23 mouse cellular contexts compared by ENCODE assay signal in genomic region chr4:40081035-40081434, GRCm38 (mm10).
"Had no signal": no experiment of that assay in that cellular context is flagged by ENCODE, and none has a peak within 500 bp of the region (broad histone marks: within the 10 kb centered on the region; RNA-seq: fewer than 3 reads in every experiment).

No protein-coding gene starts in this region.

- DNase-seq: forebrain, postnatal 0 days; gastrocnemius, postnatal 14 days; gastrocnemius, postnatal 36 days; heart, adult 18-20 months; heart, postnatal 14 days; heart, postnatal 36 days; kidney, adult 11 months; kidney, adult 9 months; kidney, postnatal 25 days; layer of hippocampus, adult 9-11 months; layer of hippocampus, postnatal 36 days; left cerebral cortex, postnatal 4 days had no signal

- H3K4me3 ChIP-seq: heart, embryonic 10.5 days; heart, embryonic 13.5 days; heart, embryonic 15.5 days; hindbrain, embryonic 13.5 days; hindbrain, embryonic 15.5 days; limb, embryonic 13.5 days; limb, embryonic 15.5 days; liver, embryonic 12.5 days had no signal

- H3K9me3 ChIP-seq: heart, embryonic 10.5 days; heart, embryonic 13.5 days; heart, embryonic 15.5 days; hindbrain, embryonic 13.5 days; hindbrain, embryonic 15.5 days; limb, embryonic 13.5 days; limb, embryonic 15.5 days; liver, embryonic 12.5 days had no signal

- H3K9ac ChIP-seq: forebrain, postnatal 0 days; heart, embryonic 13.5 days; heart, embryonic 15.5 days; hindbrain, embryonic 13.5 days; hindbrain, embryonic 15.5 days; limb, embryonic 13.5 days; limb, embryonic 15.5 days; liver, embryonic 12.5 days; liver, embryonic 14.5 days had no signal

- ATAC-seq: forebrain, postnatal 0 days; hindbrain, postnatal 0 days; intestine, embryonic 16.5 days; liver, embryonic 12.5 days had no signal

- H3K27me3 ChIP-seq: heart, embryonic 13.5 days; heart, embryonic 15.5 days; hindbrain, embryonic 13.5 days; hindbrain, embryonic 15.5 days; limb, embryonic 13.5 days; limb, embryonic 15.5 days; liver, embryonic 12.5 days had no signal

- H3K36me3 ChIP-seq: heart, embryonic 10.5 days; heart, embryonic 13.5 days; heart, embryonic 15.5 days; hindbrain, embryonic 13.5 days; hindbrain, embryonic 15.5 days; limb, embryonic 13.5 days; limb, embryonic 15.5 days; liver, embryonic 12.5 days had no signal

- H3K4me2 ChIP-seq: heart, embryonic 13.5 days; heart, embryonic 15.5 days; hindbrain, embryonic 13.5 days; hindbrain, embryonic 15.5 days; limb, embryonic 13.5 days; limb, embryonic 15.5 days; liver, embryonic 12.5 days had no signal

- H3K27ac ChIP-seq: heart, embryonic 10.5 days; heart, embryonic 13.5 days; heart, embryonic 15.5 days; hindbrain, embryonic 13.5 days; hindbrain, embryonic 15.5 days; hindbrain, postnatal 0 days; limb, embryonic 13.5 days; limb, embryonic 15.5 days; liver, embryonic 12.5 days; liver, embryonic 14.5 days had no signal

- H3K4me1 ChIP-seq: heart, embryonic 10.5 days; heart, embryonic 13.5 days; heart, embryonic 15.5 days; hindbrain, embryonic 13.5 days; hindbrain, embryonic 15.5 days; limb, embryonic 13.5 days; limb, embryonic 15.5 days; liver, embryonic 12.5 days had no signal
